Mouse (Mus musculus) splenic B cell, adult 2 months (primary cell): Measurements from ENCODE around the gene Tph1.

Experiments used
- DNase-seq: peaks from one replicate; pipeline ENCODE4 v3.0.0-alpha.2; 2011; ENCODE audit warnings: low read depth, low spot score
- H3K27me3 ChIP-seq: 2 replicates; pipeline ENCODE4 v1.6.1; 2012; ENCODE audit warnings: mild to moderate bottlenecking, low read length, moderate library complexity, mixed read lengths; ENCODE audit not compliant: control insufficient read depth, poor library complexity, insufficient read depth, severe bottlenecking
- H3K36me3 ChIP-seq: 2 replicates; pipeline ENCODE4 v1.6.1; 2012; ENCODE audit warnings: mild to moderate bottlenecking, low read length, moderate library complexity, mixed read lengths; ENCODE audit not compliant: control insufficient read depth, poor library complexity, insufficient read depth, severe bottlenecking

The Tph1 gene

DNA sequence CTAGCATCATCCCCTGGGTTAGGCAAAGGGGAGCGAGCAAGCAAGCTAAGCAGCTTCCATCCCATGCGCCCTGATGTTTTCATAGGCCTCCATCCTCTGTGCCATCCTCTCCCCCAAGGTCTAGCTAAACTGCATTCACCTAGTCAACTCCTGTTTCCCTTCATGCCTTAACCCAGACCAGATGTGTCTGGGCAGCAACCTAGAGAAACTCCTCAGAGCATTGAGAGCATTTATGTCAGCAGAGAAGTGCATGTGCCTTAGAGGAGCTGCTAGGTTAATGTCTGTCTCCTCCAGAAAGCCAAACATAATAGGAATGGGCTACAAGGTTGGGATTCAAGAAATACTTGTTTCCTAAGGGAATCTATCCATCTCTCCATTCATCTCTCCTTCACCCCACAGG is 75.3 kb downstream of the Tph1 start:
- Histone ChIP-seq H3K27me3 (no peaks in the 10 kb centered on the region), H3K36me3 (no peaks in the 10 kb centered on the region)
- DNase-seq: no peak
